Mouse (Mus musculus): ENCODE measurements around the gene Ttll11.

The Ttll11 gene

GRCm38 (mm10) chr2:35965883-35966513 is 13.7 kb downstream of the Ttll11 start:
- no peak for DNase-seq

GRCm38 (mm10) chr2:35963280-35963679 is 16.4 kb downstream of the Ttll11 start:
- DNase-seq, result no peak

DNA sequence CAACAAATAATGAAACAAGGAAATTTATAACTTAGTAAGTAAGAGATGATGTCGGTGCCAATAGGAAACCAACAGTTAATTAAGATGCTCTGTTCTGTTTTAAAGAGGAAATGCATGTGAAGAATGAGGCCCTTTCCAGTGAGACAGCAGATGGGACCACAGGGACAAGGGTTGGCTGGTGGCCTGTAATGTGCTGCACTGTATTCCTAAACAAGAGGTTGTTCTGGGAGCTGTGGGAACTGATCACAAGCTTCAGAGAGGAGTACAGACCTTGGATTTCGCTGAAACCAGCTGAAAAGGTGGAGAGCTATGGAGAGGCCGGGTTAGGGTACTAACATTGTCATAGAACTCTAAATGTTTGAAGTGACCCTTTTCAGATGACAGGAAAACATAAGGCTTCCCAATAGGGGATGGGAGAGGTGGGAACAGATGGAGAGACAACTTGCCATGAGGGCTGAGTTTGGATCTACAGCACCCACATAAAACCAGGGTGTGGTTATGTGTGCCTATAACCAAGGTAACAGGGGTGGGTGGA is 18.1 kb downstream of the Ttll11 start:
- DNase-seq, result peak; percentile 34 to 43

DNA sequence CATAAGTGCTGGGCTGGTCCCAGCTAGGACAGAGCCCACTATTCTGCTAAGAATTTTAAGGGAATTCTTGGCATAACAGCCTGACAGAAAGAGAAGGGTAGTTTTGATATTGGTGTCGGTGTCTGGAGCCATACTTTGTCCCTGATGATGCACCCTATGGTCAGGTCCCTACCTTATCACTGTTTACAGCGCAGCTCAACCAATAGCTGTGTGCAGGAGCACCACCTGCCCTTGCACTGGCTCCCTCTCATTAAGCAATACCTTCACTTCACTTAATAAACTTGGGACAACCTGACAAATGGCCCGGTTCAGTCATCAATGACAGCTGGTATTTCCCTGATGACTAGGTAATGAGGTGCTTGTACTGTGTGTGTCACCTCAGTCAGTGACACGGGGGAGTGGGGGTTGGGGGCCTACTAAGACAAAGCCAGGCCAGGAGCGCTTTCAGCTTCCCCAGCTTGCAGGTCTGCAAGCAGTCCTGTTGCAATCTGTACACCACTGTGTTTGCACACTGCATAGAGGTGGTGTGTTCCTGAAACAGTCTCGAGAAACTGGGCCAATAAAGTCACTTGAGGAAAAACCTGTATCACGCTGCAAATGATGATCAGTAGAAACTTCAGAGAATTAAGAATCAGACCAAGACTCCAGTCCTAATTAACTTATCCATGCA is 22.1 kb downstream of the Ttll11 start:
- DNase-seq, result no peak

DNA sequence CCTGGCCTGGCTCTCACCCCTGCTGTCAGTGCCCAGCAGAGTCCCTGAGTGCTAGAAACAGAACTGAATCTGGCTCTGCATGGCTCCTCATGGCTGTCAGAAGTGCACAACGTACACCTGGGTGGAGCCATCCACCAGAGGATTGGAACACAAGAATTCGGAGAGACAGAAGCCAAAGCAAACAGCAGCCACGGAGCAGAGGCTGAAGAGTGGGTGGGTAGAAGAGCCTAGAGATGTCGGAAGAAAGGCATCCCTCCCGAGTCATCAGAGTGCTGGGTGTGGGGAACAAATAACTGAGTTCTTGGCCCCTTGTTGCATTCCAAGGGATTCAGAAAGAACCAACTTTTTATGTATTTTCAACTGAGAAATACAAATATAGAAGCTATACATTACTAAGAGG is 24.5 kb downstream of the Ttll11 start:
- DNase-seq, result no peak

DNA sequence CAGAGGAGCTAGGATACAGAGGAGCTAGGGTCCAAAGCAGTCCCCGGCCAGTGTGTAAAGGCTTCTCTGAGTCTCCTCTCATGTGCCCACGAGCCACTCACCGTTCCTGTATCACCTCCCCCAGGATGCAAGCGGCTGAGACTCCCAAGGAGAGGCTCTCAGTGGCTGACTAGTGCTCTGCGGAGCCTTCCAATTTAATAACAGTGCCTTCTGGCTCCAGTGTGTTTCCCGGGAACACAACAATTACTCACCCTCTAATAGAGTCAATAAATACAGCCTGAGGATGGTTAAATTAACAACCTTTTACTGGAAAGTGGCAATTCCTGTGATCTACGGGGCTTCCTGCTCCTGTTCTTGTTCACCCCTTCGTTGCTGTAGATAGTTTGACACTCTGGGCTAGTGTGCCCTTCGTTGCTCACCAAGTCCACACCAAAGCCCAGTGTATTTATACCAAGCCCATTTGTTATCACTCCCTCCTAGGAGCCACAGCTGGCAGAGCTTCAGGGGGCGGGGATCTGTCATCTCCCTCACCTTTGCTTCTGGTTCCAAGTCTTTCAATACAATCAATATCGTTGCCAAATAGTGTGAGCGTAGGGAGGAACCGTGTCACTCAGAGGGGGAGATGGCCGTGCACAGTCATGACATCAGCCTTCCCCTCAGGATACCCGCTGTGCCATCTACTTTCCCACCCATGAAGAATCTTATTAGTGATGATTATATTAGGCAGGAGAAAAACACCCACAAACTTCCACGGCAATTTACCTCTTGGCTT is 27.3 kb downstream of the Ttll11 start:
- DNase-seq, result no peak

- no peak for DNase-seq
Observed at GRCm38 (mm10) chr2:35944896-35945295, 34.8 kb downstream of the Ttll11 start.

DNA sequence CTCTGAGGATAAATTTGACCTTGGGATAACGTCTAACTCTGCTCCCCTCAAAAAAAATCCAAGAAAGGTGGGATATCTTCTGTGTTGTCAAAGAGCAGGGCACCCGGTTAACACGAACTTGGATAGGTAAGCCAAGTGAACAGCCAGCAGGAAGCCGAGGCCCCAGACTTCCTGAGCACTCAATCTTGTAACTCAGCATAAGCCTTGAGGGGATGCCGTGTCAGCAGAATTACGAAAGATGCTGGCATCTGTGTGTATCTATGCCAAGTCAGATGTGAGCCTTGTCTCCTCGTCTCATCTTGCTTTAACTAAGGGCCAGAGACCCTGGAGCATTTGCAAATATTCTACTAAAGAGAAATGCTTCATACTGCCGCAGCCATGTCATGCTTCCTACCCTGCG is 36.8 kb downstream of the Ttll11 start:
- no peak for DNase-seq

DNA sequence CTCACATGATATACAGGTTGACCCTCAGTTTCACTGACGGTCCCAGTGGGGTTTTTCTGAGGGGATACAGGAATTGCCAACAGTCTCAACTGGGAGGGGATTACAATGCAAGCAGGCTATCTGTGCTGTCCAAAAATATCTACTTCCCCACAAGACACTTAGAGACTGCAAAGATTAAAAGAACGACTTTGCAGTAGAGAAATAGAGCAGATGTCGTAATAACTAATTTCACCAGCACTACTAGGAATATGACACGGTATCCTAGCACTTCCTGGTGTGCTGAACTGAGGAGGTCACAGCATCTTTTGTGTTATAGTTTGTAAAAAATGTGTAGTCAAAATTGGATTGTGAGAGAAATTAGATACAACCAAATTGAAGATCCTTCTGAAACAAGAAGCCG is 44.7 kb downstream of the Ttll11 start:
- no peak for DNase-seq

- DNase-seq, result no peak
Observed at GRCm38 (mm10) chr2:35933116-35933515, 46.6 kb downstream of the Ttll11 start.

GRCm38 (mm10) chr2:35931619-35932018 is 48.1 kb downstream of the Ttll11 start:
- no peak for DNase-seq

- DNase-seq, result peak; percentile 86
Observed at GRCm38 (mm10) chr2:35930498-35931149, 49.1 kb downstream of the Ttll11 start.

- peak; percentile 38 to 40 for DNase-seq
Observed at GRCm38 (mm10) chr2:35928133-35928532, 51.6 kb downstream of the Ttll11 start.

DNA sequence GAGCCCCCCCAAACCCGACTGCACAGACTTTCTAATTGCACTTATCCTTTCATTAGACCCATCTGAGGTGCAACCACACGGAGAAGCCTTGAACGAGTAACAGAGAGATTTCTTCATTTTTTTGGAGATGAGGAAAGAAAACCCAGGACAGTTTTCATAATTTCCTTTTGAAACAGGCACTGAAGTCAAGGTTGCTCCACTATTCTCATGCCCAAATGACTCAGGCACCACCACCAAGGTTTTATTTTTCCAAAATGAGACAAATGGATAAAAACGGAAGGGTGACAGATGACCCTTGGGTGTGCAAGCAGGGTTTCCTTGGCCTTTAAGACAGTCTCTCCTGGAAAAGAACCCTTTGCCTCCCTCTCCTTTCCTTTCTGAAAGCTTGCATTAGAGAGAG is 54.8 kb downstream of the Ttll11 start:
- no peak for DNase-seq

DNA sequence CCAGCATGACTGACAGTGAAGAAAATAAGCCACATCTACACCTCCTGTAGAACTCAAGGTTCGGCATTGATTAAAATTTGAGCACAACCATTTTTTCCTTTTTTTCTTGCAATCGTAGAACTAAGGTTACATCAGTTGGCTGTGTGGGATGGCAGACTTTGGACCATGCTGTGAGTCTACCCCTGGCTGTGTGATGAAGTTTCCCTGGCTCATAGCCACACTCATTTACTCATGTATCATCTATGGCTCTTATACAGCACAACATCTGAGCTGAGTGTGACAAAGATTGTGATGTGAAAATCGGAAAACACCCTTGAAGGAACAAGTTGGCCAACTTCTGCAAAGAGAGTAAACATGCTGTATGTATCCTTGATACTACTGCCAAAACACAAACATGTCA is 56.8 kb downstream of the Ttll11 start:
- no peak for DNase-seq

DNA sequence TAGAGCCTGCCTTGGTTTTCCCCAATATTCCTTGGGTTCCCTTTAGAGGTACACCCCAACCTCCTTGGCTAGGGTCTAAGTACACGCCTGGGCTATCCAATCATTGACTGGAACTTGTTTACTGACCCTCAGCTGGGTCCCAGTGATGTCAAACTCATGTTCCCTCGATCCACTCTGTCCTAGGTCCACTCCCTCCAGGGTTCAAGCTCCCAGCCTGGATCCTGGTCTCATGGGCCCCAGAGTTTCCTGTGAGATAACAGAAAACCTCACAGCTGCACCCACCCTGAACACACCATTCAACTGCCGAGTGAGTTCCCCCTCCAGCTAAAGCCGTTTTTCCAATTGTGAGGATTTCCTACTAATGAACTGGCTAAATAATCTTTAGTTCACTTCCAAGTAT is 67.6 kb downstream of the Ttll11 start:
- no peak for DNase-seq

GRCm38 (mm10) chr2:35911675-35912074 is 68.0 kb downstream of the Ttll11 start:
- no peak for DNase-seq

DNA sequence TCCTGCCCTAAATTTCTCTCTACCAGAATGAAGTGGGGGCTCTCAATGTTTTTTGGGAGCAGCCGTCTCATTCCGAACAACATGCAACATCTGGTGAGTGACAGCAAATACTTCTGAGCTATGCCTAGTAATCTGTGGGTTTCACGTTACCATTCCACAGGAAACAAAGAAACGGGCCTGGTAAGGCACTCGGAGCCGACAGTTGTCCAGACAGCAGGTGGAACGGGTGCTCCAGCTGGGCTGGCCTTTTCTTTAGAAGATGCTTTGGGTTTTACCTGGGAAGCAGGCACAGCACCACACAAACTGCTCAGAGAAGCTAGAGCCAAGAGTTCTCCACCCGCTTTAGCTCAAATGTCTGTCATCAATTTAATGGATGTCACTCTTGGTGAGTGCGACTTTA is 69.0 kb downstream of the Ttll11 start:
- DNase-seq, result peak; percentile 39 to 47

GRCm38 (mm10) chr2:35909353-35909752 is 70.4 kb downstream of the Ttll11 start:
- DNase-seq, result no peak

DNA sequence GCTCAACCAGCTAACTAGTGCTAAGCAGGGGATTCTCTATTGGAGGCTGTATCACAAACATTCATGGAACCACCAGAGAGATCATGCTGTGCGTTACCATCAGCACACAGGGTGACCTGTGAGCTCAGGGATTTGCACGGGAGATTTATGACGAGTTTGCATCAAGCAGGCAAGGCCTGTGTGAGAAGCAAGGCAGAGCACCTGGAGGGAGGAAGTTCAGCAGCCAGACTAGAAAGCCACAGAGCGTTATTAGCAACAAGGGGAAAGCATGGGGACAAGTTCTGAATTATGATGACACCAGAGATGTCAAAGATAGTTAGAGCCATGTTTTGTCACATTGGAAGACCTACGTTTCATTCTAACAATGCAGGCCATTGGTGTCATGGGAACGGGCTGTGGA is 72.1 kb downstream of the Ttll11 start:
- DNase-seq, result no peak

DNA sequence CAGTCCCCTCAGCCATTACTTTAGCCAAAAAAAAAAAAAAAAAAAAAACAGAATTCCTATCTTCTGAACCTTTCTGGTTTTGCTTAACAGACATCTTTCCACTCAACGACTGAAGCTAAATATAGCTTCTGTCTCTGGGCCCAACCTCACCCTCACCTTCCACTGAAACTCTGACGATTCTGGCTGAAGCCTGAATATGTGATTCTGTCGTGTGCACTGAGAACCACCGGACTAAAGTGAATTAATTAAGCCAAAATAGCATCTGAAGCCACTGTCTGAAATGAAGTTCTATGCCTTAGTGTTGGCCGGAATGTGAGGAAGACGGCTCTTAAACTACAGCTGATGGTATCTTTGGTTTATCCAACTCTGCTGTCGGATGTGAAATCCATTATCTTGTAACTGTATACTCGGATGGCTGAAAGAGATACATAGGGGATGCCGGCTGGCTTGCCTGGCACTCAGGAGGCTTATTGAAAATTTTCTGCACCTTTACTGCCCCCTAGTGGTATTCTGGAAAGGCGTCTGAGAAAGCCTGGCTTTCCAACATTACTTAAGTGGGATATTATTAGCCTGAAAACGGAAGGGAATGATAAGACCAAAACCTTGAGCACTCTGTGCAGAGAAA is 73.4 kb downstream of the Ttll11 start:
- peak; percentile 63 to 72 for DNase-seq

- no peak for DNase-seq
Observed at GRCm38 (mm10) chr2:35900845-35901244, 78.9 kb downstream of the Ttll11 start.

DNA sequence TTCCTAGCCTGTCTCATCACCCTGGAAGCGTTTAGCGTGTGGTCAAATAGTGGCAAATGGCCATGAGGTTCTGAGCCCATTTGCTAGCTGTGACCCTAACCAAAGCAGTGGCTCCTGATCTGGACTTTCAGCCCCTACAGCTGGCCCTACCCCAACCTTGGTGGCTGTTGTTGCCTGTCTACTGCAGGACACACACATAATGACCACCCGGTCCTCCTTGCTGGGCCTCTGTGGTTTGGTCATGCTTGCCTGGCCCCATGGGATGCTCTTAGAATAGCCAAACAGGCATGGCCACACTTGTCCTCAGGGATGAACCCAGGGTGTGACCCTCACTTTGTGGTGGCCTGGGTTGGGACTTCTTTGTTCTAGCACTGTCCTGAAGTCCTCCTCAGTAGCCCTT is 80.0 kb downstream of the Ttll11 start:
- DNase-seq, result no peak

Measured in cerebellum, postnatal 36 days (tissue).